Mouse (Mus musculus): ENCODE measurements around the gene Gins1. TPM values are rescaled to one million over a fixed set of nuclear protein-coding genes. Genes with fewer than 3 reads are reported as not detected.

The Gins1 gene
- polyA plus RNA-seq, 1 experiment from 2014 or later, result 59.1 TPM

DNA sequence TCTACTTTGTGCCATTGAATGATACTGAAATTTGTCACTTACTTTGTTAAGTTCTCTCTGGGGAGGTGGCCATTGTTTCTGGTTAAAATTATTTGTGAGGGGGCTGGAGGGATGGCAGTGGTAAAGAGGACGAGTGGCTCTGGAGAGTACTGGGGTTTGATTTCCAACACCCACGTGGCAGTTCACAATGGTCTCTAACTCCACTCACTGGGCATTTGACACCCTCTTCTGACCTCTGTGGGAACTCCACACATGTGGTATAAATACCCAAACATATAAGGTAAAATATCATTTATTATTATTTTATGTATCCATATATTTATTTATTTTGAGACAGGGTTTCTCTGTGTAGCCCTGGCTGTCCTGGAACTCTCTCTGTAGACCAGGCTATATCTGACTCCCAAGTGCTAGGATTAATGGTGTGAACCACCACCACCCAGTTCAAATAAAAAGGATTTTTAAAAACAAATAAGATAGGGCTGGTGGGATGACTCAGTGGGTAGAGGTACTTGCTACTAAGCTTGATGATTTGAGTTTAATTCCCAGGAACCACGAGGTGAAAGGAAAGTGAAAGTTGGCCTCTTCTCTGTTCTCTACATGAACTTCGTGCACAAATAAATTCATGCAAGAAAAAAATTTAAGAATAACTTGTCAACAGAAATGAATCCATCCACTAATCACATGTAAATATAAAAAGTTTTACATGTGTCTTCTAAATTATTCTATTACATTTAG, 9.7 kb downstream of the Gins1 start:
- Histone ChIP-seq H3K4me2 (replicated peaks) (no peak overlapping the region), H3K36me3 (peaks cover 24% of the 10 kb centered on the region), H3K9ac (no peak overlapping the region), H3K4me3 (no peak overlapping the region), H3K4me1 (peaks cover 4% of the 10 kb centered on the region; the same call in 1 of the 2 replicates), H3K27ac (no peak overlapping the region), H3K9me3 (no peaks in the 10 kb centered on the region), H3K27me3 (no peaks in the 10 kb centered on the region)
- no peak for ATAC-seq (ENCODE audit: insufficient number of reproducible peaks, insufficient read depth, low FRiP score, low TSS enrichment)
- 75% methylated on average over 4 of the region's 4 CpGs for WGBS

DNA sequence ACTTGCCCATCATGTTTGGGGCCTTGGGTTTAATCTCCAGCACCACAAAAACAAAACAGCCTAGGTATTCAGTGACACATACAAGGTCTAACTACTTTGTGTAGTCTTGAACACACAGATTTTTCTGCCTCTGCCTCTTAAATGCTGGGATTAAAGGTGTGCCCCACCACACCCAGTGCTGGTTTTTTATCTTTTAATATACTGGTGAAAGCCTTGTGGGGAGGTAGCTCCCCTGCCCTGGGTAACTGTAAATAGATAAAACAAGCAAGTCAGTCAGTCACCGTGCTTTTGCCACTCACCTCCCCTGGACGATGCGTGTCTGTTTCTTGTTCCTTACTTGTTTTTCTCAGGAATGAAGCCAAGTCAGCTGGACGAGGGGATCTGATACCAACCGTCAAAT, 10.6 kb downstream of the Gins1 start:
- no peak overlapping the region for H3K4me3 ChIP-seq
- H3K4me2 ChIP-seq (replicated peaks), result no peak overlapping the region
- no peaks in the 10 kb centered on the region for H3K4me1 ChIP-seq
- H3K9ac ChIP-seq, result no peak overlapping the region
- 89% methylated on average over 5 of the region's 5 CpGs for WGBS
- no peaks in the 10 kb centered on the region for H3K9me3 ChIP-seq
- no peak overlapping the region for H3K27ac ChIP-seq
- H3K36me3 ChIP-seq, result peaks cover 24% of the 10 kb centered on the region
- ATAC-seq (ENCODE audit: insufficient number of reproducible peaks, insufficient read depth, low FRiP score, low TSS enrichment), result no peak
- H3K27me3 ChIP-seq, result no peaks in the 10 kb centered on the region

DNA sequence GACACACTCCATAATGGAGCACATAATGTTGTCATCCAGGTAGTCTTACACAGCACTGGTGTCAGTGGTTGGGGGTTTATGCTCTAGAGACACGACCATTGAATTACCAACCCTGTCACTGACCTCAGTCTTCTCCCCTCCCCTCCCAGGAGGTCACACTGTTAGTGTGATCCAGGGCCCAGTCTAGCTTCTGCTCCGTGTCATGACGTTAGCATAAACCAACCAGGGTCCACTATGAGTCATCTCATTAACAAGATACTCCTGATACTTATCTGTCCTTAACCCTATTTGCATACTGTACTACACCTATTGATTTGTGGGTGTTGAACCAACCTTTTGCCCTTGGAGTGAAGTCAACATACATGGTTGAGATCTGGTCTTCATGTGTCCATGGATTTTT, 13.5 kb downstream of the Gins1 start:
- no peak overlapping the region for H3K4me2 ChIP-seq (replicated peaks)
- 91% methylated on average over 3 of the region's 3 CpGs for WGBS

DNA sequence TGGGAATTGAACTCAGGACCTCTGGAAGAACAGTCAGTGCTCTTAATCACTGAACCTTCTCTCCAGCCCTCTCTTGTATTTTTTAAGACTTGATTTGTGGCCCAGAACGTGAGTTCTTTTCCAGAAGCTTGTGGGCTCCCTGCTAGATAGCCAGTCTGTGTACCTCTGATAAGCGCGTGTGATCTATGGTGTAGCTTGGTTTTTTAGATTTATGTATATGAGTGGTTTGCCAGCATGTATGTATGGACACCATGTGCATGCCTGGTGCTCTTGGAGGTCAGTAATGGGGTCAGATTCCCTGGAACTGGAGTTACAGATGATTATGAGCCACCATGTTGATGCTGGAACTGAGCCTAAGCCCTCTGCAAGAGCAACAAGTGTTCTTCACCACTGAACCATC, 15.3 kb downstream of the Gins1 start:
- no peak for ATAC-seq (ENCODE audit: insufficient number of reproducible peaks, insufficient read depth, low FRiP score, low TSS enrichment)
- WGBS, result 93% methylated on average over 3 of the region's 3 CpGs
- H3K36me3 ChIP-seq, result peaks cover 41% of the 10 kb centered on the region
- H3K9me3 ChIP-seq, result no peaks in the 10 kb centered on the region
- H3K27ac ChIP-seq, result no peak overlapping the region
- H3K9ac ChIP-seq, result no peak overlapping the region
- no peak overlapping the region for H3K4me3 ChIP-seq
- no peak overlapping the region for H3K4me2 ChIP-seq (replicated peaks)
- no peaks in the 10 kb centered on the region for H3K27me3 ChIP-seq
- H3K4me1 ChIP-seq, result no peaks in the 10 kb centered on the region

More for the DNA sequence above, 13.5 kb downstream of the Gins1 start:
- no peaks in the 10 kb centered on the region for H3K27me3 ChIP-seq
- ATAC-seq (ENCODE audit: insufficient number of reproducible peaks, insufficient read depth, low FRiP score, low TSS enrichment), result no peak
- H3K9me3 ChIP-seq, result no peaks in the 10 kb centered on the region
- H3K36me3 ChIP-seq, result peaks cover 34% of the 10 kb centered on the region
- H3K9ac ChIP-seq, result no peak overlapping the region
- no peak overlapping the region for H3K27ac ChIP-seq
- no peaks in the 10 kb centered on the region for H3K4me1 ChIP-seq
- no peak overlapping the region for H3K4me3 ChIP-seq

DNA sequence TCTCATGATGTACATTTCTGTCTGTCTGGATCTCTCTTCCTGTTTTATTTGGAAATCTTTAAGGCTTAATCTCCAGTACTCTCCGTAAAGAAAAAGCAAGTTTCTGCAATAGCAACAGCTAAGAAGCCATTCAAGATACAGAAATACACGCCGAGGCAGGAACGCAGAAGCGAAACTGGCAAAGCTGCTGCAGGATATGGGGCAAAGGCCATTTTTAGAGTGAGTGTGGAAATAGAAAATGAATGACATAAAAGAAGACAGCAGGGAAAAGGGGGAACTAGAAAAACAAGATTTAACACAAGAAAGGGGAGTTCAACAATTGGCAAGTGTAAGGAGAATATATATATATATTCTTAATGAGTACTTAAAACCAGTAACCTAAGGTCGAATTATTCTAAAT, 16.5 kb downstream of the Gins1 start:
- H3K27me3 ChIP-seq, result no peaks in the 10 kb centered on the region
- no peak overlapping the region for H3K27ac ChIP-seq
- H3K36me3 ChIP-seq, result peaks cover 37% of the 10 kb centered on the region
- H3K9me3 ChIP-seq, result no peaks in the 10 kb centered on the region
- 91% methylated on average over 6 of the region's 6 CpGs for WGBS
- no peak overlapping the region for H3K4me3 ChIP-seq
- no peaks in the 10 kb centered on the region for H3K4me1 ChIP-seq
- no peak overlapping the region for H3K9ac ChIP-seq
- no peak for ATAC-seq (ENCODE audit: insufficient number of reproducible peaks, insufficient read depth, low FRiP score, low TSS enrichment)
- H3K4me2 ChIP-seq (replicated peaks), result no peak overlapping the region

DNA sequence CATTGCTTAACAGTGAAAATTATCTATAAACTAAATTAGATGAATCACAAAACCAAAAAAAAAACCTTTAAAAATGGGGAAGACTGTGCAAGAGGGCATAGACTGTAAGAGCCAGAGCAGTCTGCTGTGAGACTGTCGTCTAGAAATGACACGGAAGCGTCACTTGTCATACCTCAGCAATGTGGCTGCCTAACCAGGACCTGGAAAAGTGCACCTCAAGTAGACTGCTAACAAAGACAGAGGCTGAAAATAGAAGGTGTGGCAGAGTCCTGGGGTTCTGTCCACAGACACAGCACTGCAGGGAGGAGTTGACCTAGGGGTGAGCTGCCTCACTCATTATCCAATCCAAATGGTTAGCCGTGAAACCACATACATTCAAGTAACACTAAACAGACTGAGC, 17.0 kb downstream of the Gins1 start:
- Histone ChIP-seq H3K9me3 (no peaks in the 10 kb centered on the region), H3K4me1 (no peaks in the 10 kb centered on the region), H3K36me3 (peaks cover 33% of the 10 kb centered on the region), H3K4me2 (replicated peaks) (no peak overlapping the region), H3K27me3 (no peaks in the 10 kb centered on the region), H3K4me3 (no peak overlapping the region), H3K9ac (no peak overlapping the region), H3K27ac (no peak overlapping the region)
- WGBS, result 95% methylated on average over 4 of the region's 4 CpGs
- no peak for ATAC-seq (ENCODE audit: insufficient number of reproducible peaks, insufficient read depth, low FRiP score, low TSS enrichment)

DNA sequence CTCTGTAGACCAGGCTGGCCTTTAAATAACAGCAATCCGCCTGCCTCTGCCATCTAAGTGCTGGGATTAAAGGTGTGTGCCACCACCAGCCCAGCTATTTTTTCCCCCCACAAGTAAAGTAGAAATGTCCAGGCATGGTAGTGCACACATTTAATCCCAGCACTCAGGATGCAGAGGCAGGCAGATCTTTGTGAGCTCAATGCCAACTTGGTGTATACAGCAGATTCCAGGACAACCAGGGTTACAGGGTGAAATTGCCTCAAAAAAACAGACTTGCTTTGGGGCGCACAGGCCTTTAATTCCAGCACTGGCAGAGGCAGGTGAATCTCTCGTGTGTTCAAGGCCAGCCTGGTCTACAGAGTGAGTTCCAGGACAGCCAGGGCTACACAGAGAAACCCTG, 17.8 kb downstream of the Gins1 start:
- H3K27ac ChIP-seq, result no peak overlapping the region
- no peak for ATAC-seq (ENCODE audit: insufficient number of reproducible peaks, insufficient read depth, low FRiP score, low TSS enrichment)
- H3K4me1 ChIP-seq, result no peaks in the 10 kb centered on the region
- H3K27me3 ChIP-seq, result no peaks in the 10 kb centered on the region
- no peak overlapping the region for H3K9ac ChIP-seq
- no peaks in the 10 kb centered on the region for H3K9me3 ChIP-seq
- no peak overlapping the region for H3K4me2 ChIP-seq (replicated peaks)
- 96% methylated on average over 3 of the region's 3 CpGs for WGBS
- H3K4me3 ChIP-seq, result no peak overlapping the region
- H3K36me3 ChIP-seq, result peaks cover 32% of the 10 kb centered on the region; the same call in 1 of the 2 replicates

DNA sequence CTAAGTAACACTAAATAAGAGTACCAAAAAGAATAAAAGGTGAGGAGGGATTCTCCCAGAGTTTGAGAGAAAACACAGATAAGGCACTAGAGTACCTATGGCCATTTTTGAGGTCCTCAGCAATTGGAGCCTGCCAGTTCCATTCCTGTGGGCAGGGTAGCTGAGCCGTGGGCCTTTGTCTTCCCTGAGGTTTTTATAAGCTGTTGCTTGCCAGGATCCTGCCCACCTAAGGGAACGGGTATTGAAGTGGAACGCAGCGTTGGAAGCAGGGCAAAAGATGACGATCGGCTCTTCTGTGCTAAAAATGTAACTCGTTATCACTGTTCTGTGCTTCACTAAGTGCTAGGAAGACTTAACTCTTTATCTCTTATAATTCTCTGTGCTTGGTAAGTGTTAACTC, 18.3 kb downstream of the Gins1 start:
- no peaks in the 10 kb centered on the region for H3K9me3 ChIP-seq

DNA sequence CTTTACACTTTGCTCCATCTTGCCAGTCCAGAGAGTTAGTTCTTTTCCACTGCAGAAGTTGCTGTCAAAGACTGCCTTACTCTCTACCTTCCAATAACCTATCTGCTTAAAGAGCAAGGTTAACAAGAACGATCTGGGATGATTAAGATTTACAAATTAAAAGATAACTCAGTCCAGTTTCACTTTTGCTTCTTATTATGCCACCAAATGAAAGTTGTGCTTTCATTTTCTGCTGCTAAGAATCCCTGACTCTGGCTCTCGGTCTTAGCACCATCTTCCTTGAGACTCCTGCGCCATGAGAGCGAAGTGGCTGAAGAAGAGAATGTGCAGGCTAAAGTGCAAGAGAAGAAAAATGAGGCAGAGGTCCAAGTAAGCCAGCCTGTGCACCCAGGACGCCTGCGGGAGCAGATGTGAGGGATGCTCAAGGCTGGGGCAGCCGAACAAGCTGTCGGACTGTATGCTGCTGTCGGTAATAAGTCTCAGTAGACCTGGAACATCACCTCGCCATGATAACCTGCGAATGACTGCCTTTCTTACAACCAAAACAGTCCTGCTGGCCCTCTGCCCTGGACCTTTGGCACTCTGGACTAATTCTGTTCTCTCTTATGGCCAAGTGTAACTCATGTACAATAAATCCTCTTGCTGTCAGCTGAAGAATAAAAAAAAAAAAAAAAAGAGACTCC, 22.0 kb downstream of the Gins1 start:
- Histone ChIP-seq H3K4me1 (no peaks in the 10 kb centered on the region), H3K27ac (no peak overlapping the region), H3K36me3 (peaks cover 41% of the 10 kb centered on the region), H3K4me2 (replicated peaks) (no peak overlapping the region), H3K9me3 (no peaks in the 10 kb centered on the region), H3K9ac (no peak overlapping the region), H3K4me3 (no peak overlapping the region), H3K27me3 (no peaks in the 10 kb centered on the region)
- 93% methylated on average over 11 of the region's 11 CpGs for WGBS
- ATAC-seq (ENCODE audit: insufficient number of reproducible peaks, insufficient read depth, low FRiP score, low TSS enrichment), result no peak

More for the DNA sequence above, 18.3 kb downstream of the Gins1 start:
- Histone ChIP-seq H3K27ac (no peak overlapping the region), H3K4me2 (replicated peaks) (no peak overlapping the region), H3K4me3 (no peak overlapping the region), H3K4me1 (no peaks in the 10 kb centered on the region), H3K9ac (no peak overlapping the region), H3K27me3 (no peaks in the 10 kb centered on the region), H3K36me3 (peaks cover 31% of the 10 kb centered on the region; the same call in 1 of the 2 replicates)
- WGBS, result 91% methylated on average over 7 of the region's 7 CpGs
- ATAC-seq (ENCODE audit: insufficient number of reproducible peaks, insufficient read depth, low FRiP score, low TSS enrichment), result no peak

DNA sequence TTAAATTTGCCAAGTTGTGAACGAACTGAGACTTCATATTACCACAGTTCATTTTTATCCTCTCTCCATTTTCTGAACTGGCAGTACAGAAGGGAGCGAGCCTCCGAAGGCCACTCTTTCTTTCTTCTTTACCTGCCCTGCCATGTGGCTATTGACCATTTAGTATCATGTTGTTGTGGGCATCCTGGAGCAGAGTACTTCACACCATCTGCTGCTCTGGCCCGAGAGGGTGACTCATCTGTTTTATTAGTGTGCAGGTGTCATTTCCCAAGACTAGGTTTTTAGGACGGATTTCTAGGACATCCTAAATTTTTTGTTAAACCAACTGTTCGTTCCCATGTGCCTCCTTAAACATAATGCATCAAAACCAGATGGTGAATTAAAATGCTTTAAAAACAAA, 24.0 kb downstream of the Gins1 start:
- peaks cover 38% of the 10 kb centered on the region for H3K36me3 ChIP-seq
- WGBS, result 87% methylated on average over 6 of the region's 6 CpGs
- H3K9me3 ChIP-seq, result no peaks in the 10 kb centered on the region

DNA sequence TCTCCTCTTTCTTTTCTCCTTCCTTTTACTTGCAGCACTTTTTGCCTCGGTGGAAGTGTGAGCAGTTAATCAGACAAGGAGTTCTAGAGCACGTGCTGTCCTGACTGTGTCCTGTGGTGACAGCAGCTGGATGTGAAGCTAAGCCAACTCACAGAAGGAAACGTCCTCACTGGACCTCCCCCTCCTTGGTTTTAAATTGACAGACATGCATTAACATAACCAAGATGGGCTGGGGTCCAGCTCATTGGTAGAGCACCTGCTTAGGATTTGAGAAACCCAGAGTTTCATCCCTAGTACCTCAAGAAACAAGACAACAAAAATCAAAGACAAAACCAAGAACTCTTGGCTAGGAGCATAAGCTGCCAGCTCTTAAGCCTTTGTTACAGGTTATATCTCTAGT, 25.6 kb downstream of the Gins1 start:
- Histone ChIP-seq H3K27ac (no peak overlapping the region), H3K36me3 (peaks cover 45% of the 10 kb centered on the region), H3K4me2 (replicated peaks) (no peak overlapping the region), H3K4me3 (no peak overlapping the region), H3K27me3 (no peaks in the 10 kb centered on the region), H3K9me3 (no peaks in the 10 kb centered on the region), H3K4me1 (no peaks in the 10 kb centered on the region), H3K9ac (no peak overlapping the region)
- 80% methylated on average over 3 of the region's 3 CpGs for WGBS
- no peak for ATAC-seq (ENCODE audit: insufficient number of reproducible peaks, insufficient read depth, low FRiP score, low TSS enrichment)

More for the DNA sequence above, 24.0 kb downstream of the Gins1 start:
- Histone ChIP-seq H3K4me3 (no peak overlapping the region), H3K4me2 (replicated peaks) (no peak overlapping the region), H3K9ac (no peak overlapping the region), H3K4me1 (no peaks in the 10 kb centered on the region), H3K27me3 (no peaks in the 10 kb centered on the region), H3K27ac (no peak overlapping the region)
- ATAC-seq (ENCODE audit: insufficient number of reproducible peaks, insufficient read depth, low FRiP score, low TSS enrichment), result no peak

DNA sequence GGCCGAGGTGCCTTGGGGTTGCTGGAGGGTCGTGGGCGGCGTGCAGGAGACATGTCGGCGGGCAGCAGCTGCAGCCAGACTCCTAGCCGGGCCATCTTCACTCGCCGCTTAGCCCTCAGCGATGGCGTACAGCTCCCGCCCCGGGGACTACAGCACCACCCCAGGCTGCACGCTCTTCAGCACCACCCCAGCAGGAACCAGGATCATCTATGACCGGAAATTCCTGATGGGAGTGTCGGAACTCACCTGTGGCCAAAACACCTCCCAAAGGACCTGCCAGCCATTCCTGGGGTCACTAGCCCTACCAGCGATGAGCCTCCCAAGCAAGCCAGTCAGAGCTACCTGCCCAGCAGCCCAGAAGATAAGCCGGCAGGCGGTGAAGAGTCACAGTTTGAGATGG, 28.3 kb downstream of the Gins1 start:
- no peaks in the 10 kb centered on the region for H3K9me3 ChIP-seq
- H3K4me3 ChIP-seq, result no peak overlapping the region
- no peak overlapping the region for H3K4me2 ChIP-seq (replicated peaks)
- no peak overlapping the region for H3K27ac ChIP-seq
- no peak overlapping the region for H3K9ac ChIP-seq
- no peak for ATAC-seq (ENCODE audit: insufficient number of reproducible peaks, insufficient read depth, low FRiP score, low TSS enrichment)
- H3K27me3 ChIP-seq, result no peaks in the 10 kb centered on the region
- H3K36me3 ChIP-seq, result peaks cover 59% of the 10 kb centered on the region
- no peaks in the 10 kb centered on the region for H3K4me1 ChIP-seq
- 77% methylated on average over 19 of the region's 19 CpGs for WGBS
